Mouse (Mus musculus) embryo, embryonic 11 days (tissue): ENCODE data around the gene Cdk14.
A peak's percentile ranks its signal among the peaks of the same experiment; 100 is the strongest.
"Not testable (repeated sequence)": the region's sequence is repeated elsewhere in the genome, so short reads cannot be mapped to it uniquely, and the experiment has no call there.

ENCODE experiments used
- DNase-seq: peaks from one replicate; pipeline ENCODE4 v3.0.0-alpha.2; 2015

Gene Cdk14

GRCm38 (mm10) chr5:5365285-5366076 is 54.6 kb downstream of the Cdk14 start:
- DNase-seq = no peak

GRCm38 (mm10) chr5:5361684-5362083 is 58.4 kb downstream of the Cdk14 start:
- no peak for DNase-seq

- DNase-seq = no peak
These were observed 59.8 kb downstream of the Cdk14 start for GRCm38 (mm10) chr5:5360338-5360737.

- DNase-seq = no peak
These were observed 60.2 kb downstream of the Cdk14 start for GRCm38 (mm10) chr5:5359915-5360314.

- no peak for DNase-seq
These were observed 60.7 kb downstream of the Cdk14 start for GRCm38 (mm10) chr5:5359370-5359769.

- no peak for DNase-seq
These were observed 61.9 kb downstream of the Cdk14 start for GRCm38 (mm10) chr5:5358019-5358717.

GRCm38 (mm10) chr5:5354684-5355368 is 65.3 kb downstream of the Cdk14 start:
- DNase-seq = no peak

GRCm38 (mm10) chr5:5353946-5354345 is 66.2 kb downstream of the Cdk14 start:
- DNase-seq = no peak

GRCm38 (mm10) chr5:5344646-5345045 is 75.5 kb downstream of the Cdk14 start:
- no peak for DNase-seq

GRCm38 (mm10) chr5:5343741-5344140 is 76.4 kb downstream of the Cdk14 start:
- DNase-seq = no peak

GRCm38 (mm10) chr5:5343267-5343666 is 76.8 kb downstream of the Cdk14 start:
- no peak for DNase-seq

- peak; percentile 88 for DNase-seq
These were observed 77.5 kb downstream of the Cdk14 start for GRCm38 (mm10) chr5:5342410-5343137.

GRCm38 (mm10) chr5:5341611-5342010 is 78.5 kb downstream of the Cdk14 start:
- no peak for DNase-seq

GRCm38 (mm10) chr5:5333916-5334315 is 86.2 kb downstream of the Cdk14 start:
- DNase-seq = no peak

GRCm38 (mm10) chr5:5330926-5331460 is 89.1 kb downstream of the Cdk14 start:
- DNase-seq = no peak

- not testable (repeated sequence) for DNase-seq
These were observed 91.1 kb downstream of the Cdk14 start for GRCm38 (mm10) chr5:5329018-5329417.

- DNase-seq = no peak
These were observed 93.4 kb downstream of the Cdk14 start for GRCm38 (mm10) chr5:5326716-5327115.

GRCm38 (mm10) chr5:5322699-5323098 is 97.4 kb downstream of the Cdk14 start:
- DNase-seq = no peak

GRCm38 (mm10) chr5:5320506-5321181 is 99.5 kb downstream of the Cdk14 start:
- no peak for DNase-seq

GRCm38 (mm10) chr5:5319824-5320505 is 100.1 kb downstream of the Cdk14 start:
- no peak for DNase-seq

- DNase-seq = no peak
These were observed 105.8 kb downstream of the Cdk14 start for GRCm38 (mm10) chr5:5314270-5314669.
